Mouse (Mus musculus): Measurements from ENCODE around the gene Fam217a. TPM values are rescaled to one million over a fixed set of nuclear protein-coding genes. Genes with fewer than 3 reads are reported as not detected.
A peak's percentile ranks its signal among the peaks of the same experiment; 100 is the strongest.
"Not testable (repeated sequence)": the region's sequence is repeated elsewhere in the genome, so short reads cannot be mapped to it uniquely, and the experiment has no call there.

Gene Fam217a
- polyA plus RNA-seq, 1 experiment from 2014 or later: 0.75 TPM

DNA sequence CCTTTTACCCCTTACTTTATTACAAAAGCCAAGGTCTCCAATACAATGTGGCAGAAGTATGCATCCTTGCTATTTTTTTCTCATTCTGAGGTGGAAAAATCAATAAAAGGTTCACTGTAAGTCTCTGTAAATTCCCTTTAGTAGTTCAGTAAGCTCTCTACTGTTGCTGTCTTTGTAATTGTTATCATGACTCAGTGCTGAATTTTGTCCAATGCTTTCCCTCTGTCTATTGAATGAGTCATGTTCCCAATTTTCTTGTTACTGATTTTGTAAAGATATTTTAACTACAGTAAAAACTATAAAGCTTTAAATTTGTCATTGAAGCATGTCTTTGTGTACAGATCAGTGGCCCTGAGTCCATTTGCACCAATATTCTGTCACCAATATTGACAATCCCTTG, 18.3 kb upstream of the Fam217a start:
- no peak for ATAC-seq (ENCODE audit: low read depth)
- no peaks in the 10 kb centered on the region for H3K36me3 ChIP-seq
- no peak overlapping the region for H3K9ac ChIP-seq

DNA sequence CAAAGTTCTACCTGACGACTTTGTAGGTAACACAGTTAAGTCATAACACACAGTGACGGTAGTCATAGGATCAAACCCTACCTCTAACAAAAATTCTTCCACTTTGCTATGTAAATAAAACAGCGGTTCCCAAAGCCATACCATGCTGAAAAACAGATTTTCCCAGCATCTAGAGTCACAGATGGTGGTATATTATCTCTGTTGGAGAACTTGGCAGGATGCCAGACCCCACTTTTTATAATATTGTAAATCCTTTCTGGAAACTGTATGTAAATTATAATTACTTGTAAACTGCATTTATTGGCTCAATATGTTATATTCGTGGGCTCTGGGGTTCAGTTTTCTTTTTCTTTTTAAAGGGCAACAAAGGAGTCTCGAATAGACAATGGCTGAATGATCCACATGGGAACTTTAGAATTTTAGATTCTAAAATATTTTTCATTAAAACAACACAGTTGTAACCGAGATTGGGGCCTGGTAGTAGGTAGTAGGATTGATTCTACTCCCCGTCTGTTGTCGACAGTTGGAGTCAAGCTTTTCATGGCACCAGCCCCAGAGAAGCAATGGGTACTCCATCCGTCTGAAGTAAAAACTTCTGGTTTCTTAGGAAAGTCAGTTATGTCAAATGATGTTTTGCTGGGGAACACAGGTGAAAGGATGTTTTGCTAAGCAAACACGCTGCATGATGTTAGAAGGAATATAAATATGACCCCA, 11.0 kb upstream of the Fam217a start:
- no peak for ATAC-seq (ENCODE audit: low read depth)
- WGBS: 71% methylated on average over 10 of the region's 10 CpGs
- H3K9me3 ChIP-seq: no peaks in the 10 kb centered on the region

More for the DNA sequence above, 18.3 kb upstream of the Fam217a start:
- Histone ChIP-seq H3K27ac (replicated peaks) (no peak overlapping the region), H3K27me3 (no peaks in the 10 kb centered on the region), H3K4me2 (no peak overlapping the region), H3K4me3 (no peak overlapping the region), H3K9me3 (no peaks in the 10 kb centered on the region), H3K4me1 (replicated peaks) (no peaks in the 10 kb centered on the region)

DNA sequence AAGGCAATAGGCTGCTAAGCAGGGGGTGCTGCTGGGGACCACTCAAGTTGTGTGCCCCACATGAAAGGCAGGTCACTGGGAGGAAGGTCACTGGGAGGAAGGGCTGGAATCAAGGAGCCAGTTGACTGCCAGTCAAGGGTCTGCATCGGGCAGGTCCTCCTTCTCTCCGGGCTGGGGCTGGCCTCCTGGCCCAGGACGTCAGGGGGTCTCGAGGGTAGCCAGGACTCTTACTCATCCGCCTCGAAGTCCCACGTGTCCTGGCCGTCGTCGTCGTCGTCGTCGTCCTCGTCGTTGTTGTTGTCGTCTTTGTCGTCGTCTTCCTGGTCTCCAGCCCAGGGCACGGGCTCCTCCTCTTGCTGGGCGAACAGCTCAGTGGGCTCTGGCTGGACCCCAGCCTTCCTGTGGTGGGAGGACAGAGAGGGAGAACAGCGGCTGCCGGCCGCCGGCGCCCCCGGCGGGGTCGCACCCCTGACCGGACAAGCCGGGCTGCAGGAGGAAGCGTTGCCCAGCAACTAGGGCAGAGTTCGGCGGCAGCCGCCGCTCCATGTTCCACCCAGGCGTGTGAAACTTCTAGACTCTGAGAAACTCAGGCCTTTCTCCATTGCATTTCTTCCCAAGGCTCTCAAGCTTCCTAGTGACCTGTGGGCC, 7.5 kb downstream of the Fam217a start:
- H3K4me2 ChIP-seq: peak overlapping the region; percentile 50
- no peaks in the 10 kb centered on the region for H3K9me3 ChIP-seq
- no peak overlapping the region for H3K9ac ChIP-seq
- peaks cover 7% of the 10 kb centered on the region for H3K4me1 ChIP-seq (replicated peaks)
- WGBS: 38% methylated on average over 37 of the region's 37 CpGs
- no peak for ATAC-seq (ENCODE audit: low read depth)
- no peak overlapping the region for H3K27ac ChIP-seq (replicated peaks)
- H3K36me3 ChIP-seq: no peaks in the 10 kb centered on the region
- H3K4me3 ChIP-seq: peak overlapping the region; percentile 18
- 0 out of 2 replicates have a peak, but pooled peaks cover 3% of the 10 kb centered on the region for H3K27me3 ChIP-seq

More for the DNA sequence above, 11.0 kb upstream of the Fam217a start:
- H3K36me3 ChIP-seq: no peaks in the 10 kb centered on the region
- no peaks in the 10 kb centered on the region for H3K4me1 ChIP-seq (replicated peaks)
- H3K27ac ChIP-seq (replicated peaks): no peak overlapping the region
- H3K4me2 ChIP-seq: no peak overlapping the region
- no peak overlapping the region for H3K4me3 ChIP-seq
- H3K27me3 ChIP-seq: no peaks in the 10 kb centered on the region
- no peak overlapping the region for H3K9ac ChIP-seq

DNA sequence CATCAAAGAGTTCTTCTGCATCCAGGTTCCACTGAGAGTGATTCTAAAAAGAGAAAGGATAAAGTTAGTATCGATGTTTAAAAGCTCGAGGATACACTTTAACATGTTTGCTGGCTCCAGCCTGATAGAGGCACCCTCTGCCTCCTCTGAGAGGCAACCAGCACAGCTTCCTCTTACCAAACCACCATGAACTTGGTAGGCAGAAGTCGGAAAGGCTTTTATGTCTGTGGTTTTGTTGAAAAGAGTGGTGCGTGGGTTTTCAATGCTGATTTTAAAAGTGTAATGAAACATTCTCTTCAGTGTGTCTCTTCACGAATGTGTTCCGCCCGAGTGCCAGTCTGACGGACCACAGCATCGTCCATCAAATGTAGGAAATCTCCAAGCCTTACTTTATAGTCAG, 9.5 kb downstream of the Fam217a start:
- H3K9me3 ChIP-seq: no peaks in the 10 kb centered on the region
- no peak overlapping the region for H3K9ac ChIP-seq
- no peak overlapping the region for H3K4me2 ChIP-seq
- H3K27ac ChIP-seq (replicated peaks): no peak overlapping the region
- no peak overlapping the region for H3K4me3 ChIP-seq
- no peak for ATAC-seq (ENCODE audit: low read depth)
- no peaks in the 10 kb centered on the region for H3K36me3 ChIP-seq
- H3K27me3 ChIP-seq: 0 out of 2 replicates have a peak, but pooled peaks cover 3% of the 10 kb centered on the region
- peaks cover 7% of the 10 kb centered on the region for H3K4me1 ChIP-seq (replicated peaks)
- 79% methylated on average over 9 of the region's 9 CpGs for WGBS

DNA sequence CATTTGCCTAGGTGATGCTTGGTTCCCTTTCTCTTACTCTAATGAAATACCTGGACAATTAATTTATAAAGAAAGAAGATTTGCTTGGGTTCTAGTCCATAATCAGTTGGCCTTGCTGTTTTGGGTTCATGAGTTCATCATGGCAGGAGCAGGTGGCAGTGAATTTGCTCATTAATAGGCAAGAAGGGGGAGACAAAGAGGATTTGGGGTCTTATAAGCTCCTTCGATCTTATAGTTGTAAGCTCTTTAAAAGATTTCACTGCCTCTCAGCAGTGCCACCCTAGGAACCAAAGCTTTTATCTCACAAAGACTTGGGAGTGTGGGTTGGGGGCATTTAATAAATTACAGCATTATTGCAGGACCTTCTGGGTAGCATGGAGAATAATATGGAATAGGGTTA, 31.2 kb downstream of the Fam217a start:
- peaks cover 89% of the 10 kb centered on the region for H3K36me3 ChIP-seq
- no peaks in the 10 kb centered on the region for H3K9me3 ChIP-seq
- H3K27ac ChIP-seq (replicated peaks): no peak overlapping the region
- H3K27me3 ChIP-seq: no peaks in the 10 kb centered on the region
- H3K4me2 ChIP-seq: no peak overlapping the region
- no peaks in the 10 kb centered on the region for H3K4me1 ChIP-seq (replicated peaks)
- H3K9ac ChIP-seq: no peak overlapping the region
- H3K4me3 ChIP-seq: no peak overlapping the region
- 72% methylated on average over 1 of the region's 1 CpGs for WGBS
- ATAC-seq (ENCODE audit: low read depth): no peak

DNA sequence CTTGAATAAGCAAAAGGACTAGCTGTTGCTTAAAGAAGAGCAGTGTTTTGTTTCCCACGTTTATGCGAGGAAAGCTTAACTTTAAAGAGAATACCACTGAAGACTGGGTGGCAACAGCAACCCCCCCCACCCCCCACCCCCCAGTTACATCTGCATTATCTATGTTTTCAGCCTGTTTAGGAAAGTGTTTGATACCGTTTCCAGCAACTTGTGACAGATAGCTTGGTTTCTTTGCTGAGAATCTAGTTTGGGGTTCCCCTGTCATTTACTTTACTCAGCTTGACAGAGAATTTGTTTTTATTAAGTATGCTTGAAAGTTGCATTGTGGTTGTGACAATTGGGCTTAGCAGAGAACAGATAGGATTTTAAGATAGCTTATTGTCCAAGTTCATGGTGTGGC, 47.6 kb downstream of the Fam217a start:
- Histone ChIP-seq H3K4me2 (peak overlapping the region; percentile 86), H3K9ac (peak overlapping the region; percentile 92), H3K9me3 (no peaks in the 10 kb centered on the region), H3K27ac (replicated peaks) (peak overlapping the region; percentile 96; the same call in 1 of the 2 replicates), H3K27me3 (no peaks in the 10 kb centered on the region), H3K4me1 (replicated peaks) (peaks cover 36% of the 10 kb centered on the region), H3K36me3 (no peaks in the 10 kb centered on the region), H3K4me3 (peak overlapping the region; percentile 80)
- no peak for ATAC-seq (ENCODE audit: low read depth)
- WGBS: 12% methylated on average over 3 of the region's 3 CpGs

DNA sequence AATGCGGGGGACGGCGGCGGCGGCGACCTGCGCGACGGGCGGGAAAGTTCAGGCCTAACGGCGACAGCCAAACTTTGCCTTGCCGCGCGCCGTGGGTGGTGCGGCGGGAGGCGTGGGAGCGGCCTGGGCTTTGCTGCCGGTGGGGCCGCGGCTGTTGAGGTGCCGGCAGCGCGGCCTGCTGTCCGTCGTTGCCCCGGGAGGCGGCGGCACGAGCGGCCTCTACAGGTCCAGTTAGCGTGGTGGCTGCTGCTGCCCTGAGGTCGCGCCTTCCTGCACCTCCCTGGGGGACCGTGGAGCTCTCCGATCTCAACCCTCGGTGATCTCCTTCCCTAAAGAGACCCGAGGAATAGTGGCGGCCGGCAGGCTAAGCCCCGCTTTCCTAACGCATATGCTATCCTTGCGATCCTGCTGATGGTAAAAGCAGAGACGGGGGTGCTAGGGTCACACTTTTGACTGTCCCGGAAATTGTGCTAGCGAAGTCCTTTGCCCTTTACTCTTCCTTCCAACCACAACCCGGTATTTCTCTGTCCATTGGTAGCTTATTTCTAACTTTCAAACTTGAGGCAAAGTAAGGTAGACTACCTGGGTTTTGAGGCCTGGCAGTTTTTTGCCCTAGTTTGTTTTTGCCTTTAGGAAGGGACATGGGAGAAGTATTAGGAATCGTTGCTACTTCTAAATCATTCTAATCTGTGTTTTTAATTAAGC, 48.2 kb downstream of the Fam217a start:
- WGBS: under 1% methylated on average over 50 of the region's 50 CpGs
- peak overlapping the region; percentile 86 for H3K4me2 ChIP-seq
- H3K4me3 ChIP-seq: peak overlapping the region; percentile 80
- peaks cover 36% of the 10 kb centered on the region for H3K4me1 ChIP-seq (replicated peaks)
- H3K27me3 ChIP-seq: no peaks in the 10 kb centered on the region
- H3K9me3 ChIP-seq: no peaks in the 10 kb centered on the region
- H3K36me3 ChIP-seq: no peaks in the 10 kb centered on the region
- H3K27ac ChIP-seq (replicated peaks): peak overlapping the region; percentile 96
- H3K9ac ChIP-seq: peak overlapping the region; percentile 92
- ATAC-seq (ENCODE audit: low read depth): peak; percentile 30

DNA sequence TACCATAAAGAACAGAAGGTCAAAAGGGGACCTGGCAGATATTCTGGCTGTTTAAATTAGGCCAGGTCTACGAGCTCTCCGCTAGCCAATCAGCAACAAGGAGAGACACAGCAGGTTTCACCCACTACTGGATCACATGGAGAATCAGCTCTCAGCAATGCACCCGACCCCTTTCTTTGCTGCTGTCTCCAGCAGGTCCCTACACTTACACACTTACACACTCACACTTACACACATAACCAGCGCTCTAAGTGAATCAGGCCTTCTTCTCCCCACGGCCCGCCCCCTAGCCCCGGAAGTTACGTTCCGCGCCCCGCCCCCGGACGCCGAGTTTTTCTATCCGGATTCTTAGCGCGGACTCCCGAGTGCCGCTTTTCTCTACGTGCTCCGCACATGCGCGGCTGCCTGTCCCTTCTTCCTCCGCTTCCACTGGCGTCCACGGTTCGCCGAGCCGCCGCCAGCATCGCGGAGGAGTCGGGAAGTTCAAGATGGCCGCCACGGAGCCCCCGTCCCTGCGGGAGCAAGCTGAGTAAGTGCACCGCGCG, 48.9 kb downstream of the Fam217a start, which contains the start of gene Prpf4b:
Gene Prpf4b, plus strand, starts transcription at position 137 of the 545 bp plus-strand sequence.
- H3K9me3 ChIP-seq: no peaks in the 10 kb centered on the region
- peak within 1 kb of the TSS; percentile 86 for H3K4me2 ChIP-seq
- H3K36me3 ChIP-seq: no peaks in the 10 kb centered on the region
- H3K4me3 ChIP-seq: peak within 1 kb of the TSS; percentile 80
- H3K27me3 ChIP-seq: no peaks in the 10 kb centered on the region
- peak within 1 kb of the TSS; percentile 92 for H3K9ac ChIP-seq
- peaks cover 36% of the 10 kb centered on the region for H3K4me1 ChIP-seq (replicated peaks)
- H3K27ac ChIP-seq (replicated peaks): peak within 1 kb of the TSS; percentile 96
- under 1% methylated on average over 39 of the region's 40 CpGs for WGBS
- peak; percentile 89 for ATAC-seq (ENCODE audit: low read depth)

DNA sequence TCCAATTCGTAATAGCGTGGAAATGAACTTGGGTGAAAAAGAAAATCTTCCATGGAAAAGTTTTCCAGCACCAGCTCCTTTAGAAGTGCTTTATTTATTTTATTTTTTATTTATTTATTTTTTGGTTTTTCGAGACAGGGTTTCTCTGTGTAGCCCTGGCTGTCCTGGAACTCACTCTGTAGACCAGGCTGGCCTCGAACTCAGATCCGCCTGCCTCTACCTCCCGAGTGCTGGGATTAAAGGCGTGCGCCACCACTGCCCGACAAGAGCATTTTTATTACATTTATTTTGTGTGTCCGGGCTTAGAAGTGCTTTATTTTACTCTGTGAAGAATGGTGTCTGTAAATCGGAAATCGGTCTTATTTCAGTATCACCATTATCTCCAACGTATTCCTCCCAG, 49.4 kb downstream of the Fam217a start:
- peak overlapping the region; percentile 96 for H3K27ac ChIP-seq (replicated peaks)
- H3K4me2 ChIP-seq: peak overlapping the region; percentile 86
- not testable (repeated sequence) for H3K27me3 ChIP-seq, H3K36me3 ChIP-seq, H3K9me3 ChIP-seq
- ATAC-seq (ENCODE audit: low read depth): peak; percentile 52
- H3K4me1 ChIP-seq (replicated peaks): peaks cover 35% of the 10 kb centered on the region
- peak overlapping the region; percentile 92 for H3K9ac ChIP-seq
- 21% methylated on average over 13 of the region's 13 CpGs for WGBS
- H3K4me3 ChIP-seq: peak overlapping the region; percentile 80

DNA sequence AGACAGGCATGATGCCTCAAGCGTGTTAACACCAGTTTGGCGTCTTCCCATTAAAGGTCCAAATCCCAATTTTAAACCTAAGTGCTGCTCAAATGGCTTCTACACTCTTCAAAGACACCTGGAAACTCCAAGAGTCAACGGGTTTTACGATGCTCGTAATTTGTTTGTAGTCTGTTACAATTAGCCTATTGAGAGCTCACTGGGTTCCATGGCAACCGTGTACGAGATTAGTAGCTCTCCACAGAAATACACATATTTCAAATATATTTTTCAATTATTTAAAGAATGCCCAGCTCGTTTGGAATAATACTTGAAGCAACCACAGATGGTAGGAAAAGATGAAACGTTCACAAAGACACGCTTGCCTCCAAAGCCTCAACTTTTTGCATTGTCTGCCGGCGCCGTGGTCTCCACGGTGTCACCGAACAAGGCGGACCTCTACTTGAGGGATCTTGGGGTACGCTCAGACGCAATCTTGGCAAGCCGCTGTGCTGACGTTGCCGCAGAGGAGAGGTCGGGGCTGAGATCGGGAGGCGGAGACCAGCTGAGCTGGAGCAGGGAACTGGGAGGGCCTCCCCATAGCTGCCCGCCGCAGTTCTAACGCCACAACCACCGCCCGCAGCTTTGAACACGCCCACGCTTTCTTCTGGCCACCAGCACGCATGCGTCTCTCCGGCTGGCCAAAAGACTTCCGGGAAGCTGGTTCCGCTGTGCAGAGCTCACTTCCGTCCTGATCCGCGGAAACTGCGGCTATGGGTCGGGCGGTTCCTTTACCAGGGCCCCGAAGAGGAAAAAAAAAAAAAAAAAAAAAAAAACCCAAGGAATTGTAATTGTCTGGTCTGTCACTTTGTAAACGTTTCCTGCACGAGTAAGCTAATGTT, 50.1 kb downstream of the Fam217a start:
- Histone ChIP-seq H3K27me3 (no peaks in the 10 kb centered on the region), H3K9ac (peak overlapping the region; percentile 92), H3K36me3 (no peaks in the 10 kb centered on the region), H3K4me2 (peak overlapping the region; percentile 86), H3K27ac (replicated peaks) (peak overlapping the region; percentile 96), H3K4me3 (peak overlapping the region; percentile 80), H3K4me1 (replicated peaks) (peaks cover 28% of the 10 kb centered on the region), H3K9me3 (no peaks in the 10 kb centered on the region)
- ATAC-seq (ENCODE audit: low read depth): peak; percentile 90
- WGBS: 1% methylated on average over 45 of the region's 45 CpGs

DNA sequence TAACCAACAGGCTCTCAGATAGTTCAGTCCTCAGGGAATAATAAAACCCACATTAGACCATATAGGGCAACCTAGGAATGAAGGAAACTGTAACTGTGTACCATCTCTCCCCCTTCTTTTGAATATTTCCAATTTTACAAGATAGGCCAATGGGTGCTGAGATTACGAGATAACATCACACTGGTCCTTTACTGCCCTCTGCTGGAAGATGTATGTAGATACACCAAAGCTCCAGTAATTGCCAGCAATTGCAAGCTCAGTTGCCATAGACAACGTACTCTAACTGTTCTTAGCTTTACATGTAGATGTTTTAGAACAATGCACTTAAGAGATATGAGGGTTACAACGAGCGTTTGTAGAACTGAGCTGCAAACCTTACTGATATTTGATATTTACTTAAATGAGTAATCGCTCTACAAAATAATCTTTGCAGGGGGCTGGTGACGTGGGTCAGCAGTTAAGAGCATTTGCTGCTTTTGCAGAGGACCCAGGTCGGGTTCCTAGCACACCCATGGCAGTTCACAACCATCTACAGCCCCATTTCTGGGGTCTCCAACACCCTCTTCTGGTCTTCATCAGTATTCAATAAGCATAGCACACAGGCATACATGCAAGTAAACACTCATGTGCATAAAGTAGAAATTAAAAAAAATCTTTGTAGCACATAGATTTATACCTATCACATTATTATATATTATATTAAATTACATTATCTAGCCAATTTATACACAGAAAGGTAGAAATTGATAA, 59.5 kb downstream of the Fam217a start:
- no peak overlapping the region for H3K4me2 ChIP-seq
- 41% methylated on average over 7 of the region's 7 CpGs for WGBS
- H3K4me1 ChIP-seq (replicated peaks): no peaks in the 10 kb centered on the region

More for the DNA sequence above, 59.5 kb downstream of the Fam217a start:
- Histone ChIP-seq H3K9ac (no peak overlapping the region), H3K27ac (replicated peaks) (no peak overlapping the region), H3K4me3 (no peak overlapping the region), H3K9me3 (no peaks in the 10 kb centered on the region), H3K27me3 (no peaks in the 10 kb centered on the region), H3K36me3 (no peaks in the 10 kb centered on the region)
- peak; percentile 82 for ATAC-seq (ENCODE audit: low read depth)

All from neural tube, embryonic 13.5 days (tissue).